Mouse (Mus musculus) frontal cortex, postnatal 10 days (tissue): ENCODE measurements around the gene Apol7a.
A peak's percentile ranks its signal among the peaks of the same experiment; 100 is the strongest.

Experiments
- DNase-seq, 2 experiments: peaks; one replicate each; pipeline ENCODE4 v3.0.0; 2022; ENCODE audit warnings: low spot score in 2 of 2, mixed read lengths in 1 of 2

The Apol7a gene

GRCm38 (mm10) chr15:77348146-77348545 lies 50.8 kb downstream of the Apol7a start:
- no peak for DNase-seq

- no peak for DNase-seq
Measured at GRCm38 (mm10) chr15:77344127-77345125, 54.5 kb downstream of the Apol7a start.

GRCm38 (mm10) chr15:77343527-77344091 lies 55.3 kb downstream of the Apol7a start:
- DNase-seq: peak in 1 of 2 experiments; percentile 69

GRCm38 (mm10) chr15:77342962-77343526 lies 55.9 kb downstream of the Apol7a start:
- no peak for DNase-seq

- DNase-seq: no peak
Measured at GRCm38 (mm10) chr15:77342005-77342404, 56.9 kb downstream of the Apol7a start.

GRCm38 (mm10) chr15:77340581-77340980 lies 58.3 kb downstream of the Apol7a start:
- DNase-seq: no peak

GRCm38 (mm10) chr15:77338924-77339429 lies 59.9 kb downstream of the Apol7a start:
- DNase-seq: no peak

- no peak for DNase-seq
Measured at GRCm38 (mm10) chr15:77338451-77338850, 60.5 kb downstream of the Apol7a start.
